Mouse (Mus musculus) lung, postnatal 0 days (tissue): ENCODE data around the gene Eef2k.
A peak's percentile ranks its signal among the peaks of the same experiment; 100 is the strongest.

Experiments
- CTCF ChIP-seq: IDR thresholded peaks from 2 replicates; pipeline ENCODE4 v1.5.1; 2016; ENCODE audit warnings: antibody characterized with exemption, mild to moderate bottlenecking
- EP300 ChIP-seq: IDR thresholded peaks from 2 replicates; pipeline ENCODE4 v1.6.1; 2016; ENCODE audit warnings: antibody characterized with exemption, mild to moderate bottlenecking, control low read depth

GRCm38 (mm10) chr7:120823248-120823647 lies 19.4 kb upstream of the Eef2k start:
- peak; percentile 90 for TF ChIP-seq CTCF
- TF ChIP-seq EP300, result no peak
